Mouse (Mus musculus) megakaryocyte progenitor cell, adult 5-6 weeks (primary cell): Measurements from ENCODE around the gene Tmprss11d. TPM values are rescaled to one million over a fixed set of nuclear protein-coding genes. Genes with fewer than 3 reads are reported as not detected.
A peak's percentile ranks its signal among the peaks of the same experiment; 100 is the strongest.
"Not testable (repeated sequence)": the region's sequence is repeated elsewhere in the genome, so short reads cannot be mapped to it uniquely, and the experiment has no call there.

Experiments used
- ATAC-seq: replicated peaks from 2 replicates; pipeline ENCODE4 v1.8.0; 2016; ENCODE audit warnings: mild to moderate bottlenecking, moderate TSS enrichment, inconsistent platforms; ENCODE audit not compliant: poor library complexity
- total RNA-seq, 2 experiments: library from RNA; stranded (forward) in 1 of 2; stranded (reverse) in 1 of 2; fragments of 157-497, 149-512 nt in 1 of 2; fragments of 200-1000 nt in 1 of 2; gene quantifications; 2 replicates each; pipeline versions ENCODE4 v1.2.3 to v1.2.4; 2015 to 2017

Gene Tmprss11d
- total RNA-seq (2015): not detected in 2 replicates
- total RNA-seq (2017): not detected in 2 replicates

GRCm38 (mm10) chr5:86373320-86373719 is at the start of gene Tmprss11d:
Gene Tmprss11d (minus strand): TSS chr5:86373420.
- no peak for ATAC-seq

GRCm38 (mm10) chr5:86421323-86422028 is 48.3 kb upstream of the Tmprss11d start:
- no peak for ATAC-seq

GRCm38 (mm10) chr5:86419494-86419893 is 46.3 kb upstream of the Tmprss11d start:
- ATAC-seq: no peak

GRCm38 (mm10) chr5:86414280-86414679 is 41.1 kb upstream of the Tmprss11d start:
- ATAC-seq: no peak

GRCm38 (mm10) chr5:86410815-86411214 is 37.6 kb upstream of the Tmprss11d start:
- peak; percentile 65 for ATAC-seq

- no peak for ATAC-seq
Observed at GRCm38 (mm10) chr5:86407941-86408340, 34.7 kb upstream of the Tmprss11d start.

- no peak for ATAC-seq
Observed at GRCm38 (mm10) chr5:86407191-86407590, 34.0 kb upstream of the Tmprss11d start.

GRCm38 (mm10) chr5:86359412-86359985 is 13.7 kb downstream of the Tmprss11d start:
- ATAC-seq: no peak

- ATAC-seq: peak; percentile 76
Observed at GRCm38 (mm10) chr5:86352966-86353365, 20.3 kb downstream of the Tmprss11d start.

GRCm38 (mm10) chr5:86318018-86318956 is 54.9 kb downstream of the Tmprss11d start:
- ATAC-seq: not testable (repeated sequence)

GRCm38 (mm10) chr5:86306116-86306515 is 67.1 kb downstream of the Tmprss11d start:
- ATAC-seq: no peak

GRCm38 (mm10) chr5:86303877-86304276 is 69.3 kb downstream of the Tmprss11d start:
- no peak for ATAC-seq

- no peak for ATAC-seq
Observed at GRCm38 (mm10) chr5:86289208-86289607, 84.0 kb downstream of the Tmprss11d start, which contains the start of gene Tmprss11c. Gene Tmprss11c (minus strand): TSS chr5:86289308.

Other genes starting within 250 kb of the Tmprss11d start
- 25.9 and 31.5 TPM in 2 replicates for gene Uba6, start 200.6 kb downstream of the Tmprss11d start, total RNA-seq (2015)
- 16.2 and 21.2 TPM in 2 replicates for gene Uba6, start 200.6 kb downstream of the Tmprss11d start, total RNA-seq (2017)
- gene Gnrhr, start 175.5 kb downstream of the Tmprss11d start, total RNA-seq (2015): not detected in 2 replicates
- gene Gnrhr, start 175.5 kb downstream of the Tmprss11d start, total RNA-seq (2017): not detected in 2 replicates
- not detected in 2 replicates for gene Tmprss11c, start 84.1 kb downstream of the Tmprss11d start, total RNA-seq (2015)
- not detected in 2 replicates for gene Tmprss11c, start 84.1 kb downstream of the Tmprss11d start, total RNA-seq (2017)
- gene Tmprss11a, start 95.6 kb upstream of the Tmprss11d start, total RNA-seq (2015): not detected in 2 replicates
- not detected in 2 replicates for gene Tmprss11a, start 95.6 kb upstream of the Tmprss11d start, total RNA-seq (2017)
- not detected in 2 replicates for gene Tmprss11g, start 145.2 kb upstream of the Tmprss11d start, total RNA-seq (2015)
- gene Tmprss11g, start 145.2 kb upstream of the Tmprss11d start, total RNA-seq (2017): not detected in 2 replicates